Mouse (Mus musculus): ENCODE measurements around the gene Samd4b.
A peak's percentile ranks its signal among the peaks of the same experiment; 100 is the strongest.
"Not testable (repeated sequence)": the region's sequence is repeated elsewhere in the genome, so short reads cannot be mapped to it uniquely, and the experiment has no call there.

The Samd4b gene

GRCm38 (mm10) chr7:28390331-28390730 is 207.6 kb downstream of the Samd4b start:
- DNase-seq, result no peak

DNA sequence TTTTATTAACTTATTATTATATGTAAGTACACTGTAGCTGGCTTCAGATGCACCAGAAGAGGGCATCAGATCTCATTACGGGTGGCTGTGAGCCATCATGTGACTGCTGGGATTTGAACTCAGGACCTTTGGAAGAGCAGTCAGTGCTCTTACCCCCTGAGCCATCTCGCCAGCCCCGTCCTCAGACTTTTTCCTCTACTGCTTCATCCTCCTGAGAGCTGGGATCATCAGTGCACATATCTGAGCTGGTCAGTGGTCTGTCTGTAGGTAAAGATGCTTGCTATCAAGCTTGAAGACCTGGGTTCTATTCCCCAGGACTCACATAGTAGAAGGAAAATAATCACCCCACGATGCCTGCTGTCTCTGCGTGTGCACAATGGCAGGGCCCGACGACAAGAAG is 210.6 kb downstream of the Samd4b start:
- not testable (repeated sequence) for DNase-seq

- not testable (repeated sequence) for DNase-seq
Measured at GRCm38 (mm10) chr7:28386877-28387276, 211.1 kb downstream of the Samd4b start.

DNA sequence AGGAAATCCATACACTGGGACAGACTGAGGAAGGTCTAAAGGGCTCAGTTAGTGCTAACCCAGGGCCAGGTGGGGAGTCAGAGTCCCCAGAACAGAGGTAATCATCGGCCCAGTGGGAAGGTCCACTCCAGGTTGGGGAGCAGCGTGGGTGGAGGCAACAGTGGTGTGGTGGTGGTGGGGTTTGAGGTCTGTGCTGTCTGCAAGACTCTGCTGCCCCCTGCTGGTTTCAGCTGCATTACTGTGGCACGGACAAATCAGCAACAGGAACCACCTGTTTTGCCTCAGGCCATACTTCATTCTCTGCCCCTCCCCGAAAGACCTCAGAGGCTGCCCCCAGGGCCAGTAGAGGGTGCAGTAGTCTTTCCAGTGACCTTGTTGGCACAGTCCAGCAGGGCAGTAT is 211.5 kb downstream of the Samd4b start:
- peak; percentile 91 for DNase-seq

GRCm38 (mm10) chr7:28386007-28386406 is 211.9 kb downstream of the Samd4b start:
- DNase-seq, result no peak

- DNase-seq, result peak; percentile 49
Measured at GRCm38 (mm10) chr7:28385196-28385595, 212.7 kb downstream of the Samd4b start.

GRCm38 (mm10) chr7:28384162-28384561 is 213.8 kb downstream of the Samd4b start:
- peak; percentile 70 for DNase-seq

GRCm38 (mm10) chr7:28383606-28384005 is 214.3 kb downstream of the Samd4b start:
- no peak for DNase-seq

DNA sequence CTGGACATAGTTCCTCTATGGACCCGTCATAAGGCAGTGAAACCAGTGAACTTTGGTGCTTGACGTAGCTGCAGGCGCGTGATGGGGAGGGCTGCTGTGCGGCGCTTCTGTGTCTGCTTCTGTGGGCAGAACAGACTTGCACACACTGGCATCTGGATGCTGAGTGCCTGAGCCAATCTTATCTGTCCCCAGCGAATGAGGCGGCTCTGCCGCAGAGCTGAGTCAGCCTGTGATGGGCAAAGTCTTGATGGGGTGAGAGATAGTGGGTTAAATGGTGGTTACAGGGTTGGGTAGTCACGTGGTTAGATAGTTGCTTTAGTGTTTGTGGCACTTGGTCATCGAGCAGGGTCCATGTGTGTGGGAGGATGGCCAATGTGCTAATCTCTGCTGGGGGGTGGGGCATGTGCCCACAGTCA is 215.0 kb downstream of the Samd4b start:
- DNase-seq, result peak; percentile 75

GRCm38 (mm10) chr7:28382347-28382951 is 215.5 kb downstream of the Samd4b start:
- DNase-seq, result no peak

- DNase-seq, result peak; percentile 92
Measured at GRCm38 (mm10) chr7:28381938-28382337, 216.0 kb downstream of the Samd4b start.

DNA sequence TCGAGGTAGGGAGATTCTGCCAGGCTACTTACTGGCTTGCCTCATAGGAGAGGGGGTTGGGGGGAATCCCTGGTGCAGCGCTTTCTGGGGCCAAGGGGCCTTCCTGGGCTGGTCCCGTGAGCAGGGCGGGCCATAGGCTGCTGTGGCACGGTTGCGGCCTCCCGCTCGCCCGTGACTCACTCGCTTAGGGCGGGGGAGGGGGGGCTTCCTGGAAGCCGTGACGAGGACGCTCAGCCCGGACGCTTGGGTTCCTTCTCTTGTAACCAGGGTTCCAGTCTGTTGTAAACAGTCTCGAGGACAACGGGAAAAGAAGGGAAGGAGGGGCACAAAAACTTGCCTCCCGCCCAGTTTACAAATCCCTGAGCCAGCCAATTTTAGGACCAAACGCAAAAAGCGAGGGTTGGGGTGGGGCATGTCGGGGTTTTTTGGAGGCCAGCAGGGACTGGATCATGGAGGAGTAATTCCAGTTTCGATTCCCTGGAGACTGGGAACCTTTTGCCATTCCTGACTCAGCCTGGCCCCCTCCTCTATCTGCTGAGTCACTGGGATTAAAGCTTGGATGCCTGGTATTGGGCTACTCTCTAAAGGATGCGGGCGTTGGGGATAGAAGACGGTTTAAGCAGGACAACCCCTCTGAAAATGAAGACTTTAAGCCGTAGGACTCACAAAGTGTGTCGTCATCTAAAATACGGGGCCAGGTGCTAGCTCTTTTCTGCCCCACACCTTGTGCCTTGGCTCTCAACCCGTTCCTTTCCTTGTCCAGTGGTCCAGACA is 216.7 kb downstream of the Samd4b start:
- DNase-seq, result peak; percentile 87

DNA sequence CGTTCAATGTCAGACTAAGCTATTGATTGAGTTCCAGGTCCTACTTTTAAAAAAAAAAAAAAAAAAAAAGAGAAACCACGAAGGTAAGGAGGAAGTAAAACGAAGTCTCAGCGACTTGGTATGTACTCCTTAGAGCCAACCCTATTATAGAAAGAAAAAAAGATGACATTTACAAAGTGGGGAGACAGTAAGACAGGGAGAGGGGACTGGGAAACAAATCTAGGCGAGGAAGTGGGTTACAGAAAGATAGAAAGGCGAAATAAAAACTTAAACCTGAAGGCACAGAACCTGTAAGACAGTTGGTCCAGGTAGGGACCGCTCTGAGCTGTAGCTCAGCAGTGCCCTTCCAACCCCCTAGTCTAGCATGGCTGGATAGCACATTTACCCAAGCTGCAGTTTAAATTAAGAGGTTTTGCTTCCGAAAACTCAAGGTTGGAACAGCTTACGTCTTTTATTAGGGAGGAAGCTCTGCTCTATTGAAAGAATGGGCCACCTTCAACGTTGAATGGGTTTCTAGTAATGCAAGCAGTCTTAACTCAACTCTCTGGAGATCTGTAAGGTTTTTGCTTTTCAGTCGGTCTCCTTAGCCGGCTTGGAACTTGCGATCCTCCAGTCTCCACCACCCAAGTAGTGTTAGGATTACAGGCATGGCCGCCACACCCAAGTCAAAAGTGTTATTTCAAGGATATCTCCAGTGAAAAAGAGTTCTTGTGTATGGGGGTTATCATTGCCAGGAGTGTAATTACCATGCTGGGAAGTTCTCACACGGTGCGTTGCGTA is 217.5 kb downstream of the Samd4b start, which contains the start of gene Zfp36:
Gene Zfp36 (minus strand): TSS at position 17 of the 780 bp plus-strand sequence.
- DNase-seq, result peak; percentile 39

GRCm38 (mm10) chr7:28378769-28379651 is 218.9 kb downstream of the Samd4b start:
- peak; percentile 96 for DNase-seq

DNA sequence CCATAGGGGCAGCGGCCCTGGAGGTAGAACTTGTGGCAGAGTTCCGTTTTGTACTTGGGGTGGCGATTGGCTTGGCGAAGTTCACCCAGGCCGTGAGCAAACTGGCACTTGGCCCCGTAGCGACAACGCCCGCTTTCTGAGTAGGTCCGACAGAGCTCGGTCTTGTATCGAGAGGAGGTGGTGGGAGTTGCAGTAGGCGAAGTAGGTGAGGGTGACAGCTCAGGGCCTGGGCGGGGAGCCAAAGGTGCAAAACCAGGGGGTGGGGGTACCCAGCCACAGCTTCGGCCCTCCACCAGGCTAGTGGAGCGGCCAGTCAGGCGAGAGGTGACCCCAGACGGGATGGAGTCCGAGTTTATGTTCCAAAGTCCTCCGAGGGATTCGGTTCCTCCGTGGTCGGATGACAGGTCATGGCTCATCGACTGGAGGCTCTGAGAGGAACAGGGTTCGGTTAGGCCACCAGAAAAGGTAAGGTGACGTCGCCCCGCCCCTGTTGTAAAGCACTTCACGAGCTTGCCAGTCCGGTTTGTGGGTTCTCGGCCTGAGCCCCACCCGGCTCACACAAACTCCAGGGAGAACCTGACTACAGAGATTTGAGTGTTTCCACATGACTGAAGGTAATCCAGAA is 219.8 kb downstream of the Samd4b start:
- peak; percentile 60 for DNase-seq

DNA sequence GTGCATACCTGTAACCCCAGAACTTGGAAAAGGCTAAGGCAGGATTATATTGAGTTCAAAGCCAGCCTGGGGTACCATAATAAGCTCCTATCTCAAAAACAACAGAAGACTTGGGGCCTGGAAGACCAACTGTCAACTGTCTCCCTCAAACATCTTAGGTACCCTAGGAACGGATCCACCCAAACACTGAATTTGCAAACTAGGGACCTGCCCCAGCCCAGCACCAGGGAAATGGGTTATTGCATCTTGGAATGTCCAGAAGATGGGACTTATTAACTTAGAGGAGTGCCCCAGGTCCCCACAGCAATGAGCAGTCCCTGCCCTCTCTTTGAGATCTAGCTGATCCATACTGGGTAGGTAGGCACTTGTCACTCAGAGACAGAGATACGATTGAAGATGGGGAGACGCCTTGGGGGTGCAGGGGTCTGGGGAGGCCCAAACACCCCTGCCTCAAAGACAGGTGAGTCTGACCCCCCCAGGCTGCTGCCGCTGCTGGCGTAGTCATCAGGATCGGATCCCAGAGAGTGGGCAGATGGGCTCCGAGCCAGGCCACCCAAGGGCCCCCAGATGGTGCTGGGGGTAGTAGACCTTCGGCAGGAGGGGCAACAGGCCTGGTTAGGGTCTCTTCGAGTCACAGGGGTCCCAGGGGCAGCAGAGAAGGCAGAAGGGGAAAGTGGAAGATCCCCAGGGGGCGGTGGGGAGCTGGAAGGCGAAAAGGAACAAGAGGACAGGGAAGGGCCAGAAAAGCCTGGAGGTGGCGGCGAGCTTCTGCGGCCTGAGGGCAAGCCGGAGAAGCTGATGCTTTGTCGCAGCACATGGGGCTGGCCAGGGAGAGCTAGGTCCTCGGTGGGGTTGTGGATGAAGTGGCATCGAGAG is 220.5 kb downstream of the Samd4b start:
- peak; percentile 22 for DNase-seq

DNA sequence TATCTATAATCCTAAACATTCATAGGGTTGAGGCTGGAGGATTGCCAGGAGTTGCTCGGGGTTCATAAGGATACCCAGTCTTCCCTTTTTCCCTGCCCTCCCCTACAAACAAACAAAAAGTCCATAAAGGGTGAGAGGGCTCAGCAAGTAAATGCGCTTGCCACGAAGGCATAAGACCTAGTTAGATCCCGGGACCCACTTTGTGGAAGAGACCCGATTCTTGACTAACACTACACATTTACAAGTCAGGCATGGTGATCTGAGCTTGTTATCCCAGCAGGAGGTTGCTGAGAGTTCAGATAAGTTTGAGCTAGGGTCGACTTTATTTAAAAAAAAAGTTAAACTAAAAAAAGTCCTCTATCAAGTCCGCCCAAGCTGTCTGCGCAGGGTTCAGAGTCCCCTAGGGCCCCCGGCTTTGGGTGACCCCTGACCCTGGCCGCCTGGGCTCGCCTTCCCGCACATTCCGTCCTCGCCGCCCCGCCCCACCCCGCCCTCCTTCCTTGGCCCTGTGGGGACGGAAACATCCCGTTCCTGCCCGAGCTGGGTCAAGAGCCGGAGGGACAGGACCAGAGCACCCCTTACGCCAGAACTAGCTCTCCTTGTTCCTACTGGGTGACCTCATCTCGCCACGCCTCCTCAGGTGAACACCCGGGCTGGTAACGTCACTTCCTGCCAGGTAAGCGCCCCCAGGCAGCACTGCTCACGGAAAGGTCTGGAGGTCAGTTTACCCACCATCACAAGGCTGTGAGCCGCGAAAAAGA is 221.8 kb downstream of the Samd4b start:
- peak; percentile 68 for DNase-seq

DNA sequence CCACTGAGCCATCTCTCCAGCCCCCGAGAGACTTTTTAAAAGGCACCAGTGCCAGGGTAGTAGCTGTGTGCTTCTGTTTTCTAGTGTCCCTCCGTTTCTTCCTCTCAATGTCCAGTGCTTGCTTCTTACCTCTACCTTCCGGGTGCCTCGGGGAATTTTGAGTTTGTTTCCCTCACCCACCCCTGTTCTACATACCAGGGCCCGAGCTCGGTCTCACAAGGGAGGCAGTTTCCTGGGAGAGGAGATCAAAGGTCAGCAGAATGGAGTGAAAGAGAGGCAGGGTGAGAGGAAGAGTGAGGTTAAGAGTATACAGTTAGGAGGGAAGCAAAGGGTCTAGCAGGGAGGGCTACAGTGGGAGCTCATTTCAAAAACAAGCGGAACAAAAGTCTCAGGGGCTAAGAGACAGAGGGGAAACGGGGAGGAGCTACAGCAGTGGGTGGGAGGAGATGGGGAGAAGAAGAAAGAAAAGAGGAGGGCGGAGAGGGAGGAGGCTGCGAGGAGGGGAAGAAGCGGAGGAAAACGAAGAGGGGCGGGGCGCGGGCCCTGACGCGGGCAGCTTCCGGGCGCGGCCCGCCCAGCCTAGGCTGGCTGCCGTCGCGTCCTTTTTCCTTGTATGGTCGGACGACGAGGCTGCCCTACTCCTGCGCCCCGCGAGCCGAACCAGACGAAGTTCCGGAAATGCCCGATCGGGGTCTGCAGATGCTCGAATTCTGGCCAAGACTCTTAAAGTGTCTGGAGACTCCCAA is 222.6 kb downstream of the Samd4b start:
- peak; percentile 94 for DNase-seq

DNA sequence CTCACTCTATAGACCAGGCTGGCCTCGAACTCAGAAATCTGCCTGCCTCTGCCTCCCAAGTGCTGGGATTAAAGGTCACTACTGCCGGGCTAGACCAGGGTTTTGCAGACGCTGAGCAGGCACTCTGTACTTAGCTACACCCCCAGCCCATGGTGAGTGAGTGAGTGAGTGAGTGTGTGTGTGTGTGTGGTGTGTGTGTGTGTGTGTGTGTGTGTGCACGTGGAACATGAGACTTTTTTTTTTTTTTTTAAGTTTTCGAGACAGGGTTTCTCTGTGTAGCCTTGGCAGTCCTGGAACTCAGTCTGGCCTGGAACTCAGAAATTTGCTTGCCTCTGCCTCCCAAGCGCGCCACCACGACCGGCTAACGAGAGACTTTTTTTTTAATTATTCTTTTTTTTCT is 223.3 kb downstream of the Samd4b start:
- no peak for DNase-seq

Data from thymus, postnatal 25 days (tissue).